Mouse (Mus musculus): ENCODE data around the gene Zfp607b. TPM values are rescaled to one million over a fixed set of nuclear protein-coding genes. Genes with fewer than 3 reads are reported as not detected.
A peak's percentile ranks its signal among the peaks of the same experiment; 100 is the strongest.

Gene Zfp607b
- polyA plus RNA-seq, 1 experiment from 2014 or later: 16.7 TPM

GRCm38 (mm10) chr7:27696711-27697110 lies 7.6 kb downstream of the Zfp607b start:
- H3K27me3 ChIP-seq (ENCODE audit: control insufficient read depth, insufficient read depth, low read depth, low read length): no peaks in the 10 kb centered on the region
- WGBS: 24% methylated on average over 3 of the region's 3 CpGs
- no peak overlapping the region for H3K4me3 ChIP-seq (ENCODE audit: low read depth, low read length)
- peaks cover 8% of the 10 kb centered on the region for H3K36me3 ChIP-seq (ENCODE audit: control insufficient read depth, insufficient read depth, low read length)
- H3K9me3 ChIP-seq (replicated peaks; ENCODE audit: control insufficient read depth, low read length, poor library complexity, severe bottlenecking): no peaks in the 10 kb centered on the region
- no peak overlapping the region for H3K4me2 ChIP-seq (ENCODE audit: low read length)
- no peak for ATAC-seq
- H3K27ac ChIP-seq (ENCODE audit: low read length): no peak overlapping the region
- H3K4me1 ChIP-seq (ENCODE audit: control insufficient read depth, insufficient read depth, low read length): no peaks in the 10 kb centered on the region
- H3K9ac ChIP-seq (ENCODE audit: low read depth, low read length): no peak overlapping the region

GRCm38 (mm10) chr7:27710402-27710801 lies 21.3 kb downstream of the Zfp607b start:
- Histone ChIP-seq H3K27me3 (ENCODE audit: control insufficient read depth, insufficient read depth, low read depth, low read length) (no peaks in the 10 kb centered on the region), H3K4me2 (ENCODE audit: low read length) (no peak overlapping the region), H3K4me3 (ENCODE audit: low read depth, low read length) (no peak overlapping the region), H3K9me3 (replicated peaks; ENCODE audit: control insufficient read depth, low read length, poor library complexity, severe bottlenecking) (peaks cover 11% of the 10 kb centered on the region), H3K9ac (ENCODE audit: low read depth, low read length) (no peak overlapping the region), H3K4me1 (ENCODE audit: control insufficient read depth, insufficient read depth, low read length) (no peaks in the 10 kb centered on the region), H3K36me3 (ENCODE audit: control insufficient read depth, insufficient read depth, low read length) (no peaks in the 10 kb centered on the region), H3K27ac (ENCODE audit: low read length) (no peak overlapping the region)
- ATAC-seq: no peak
- WGBS: 86% methylated on average over 7 of the region's 7 CpGs

- no peaks in the 10 kb centered on the region for H3K9me3 ChIP-seq (replicated peaks; ENCODE audit: control insufficient read depth, low read length, poor library complexity, severe bottlenecking)
- H3K4me1 ChIP-seq (ENCODE audit: control insufficient read depth, insufficient read depth, low read length): peaks cover 5% of the 10 kb centered on the region; the same call in 1 of the 2 replicates
- no peak overlapping the region for H3K9ac ChIP-seq (ENCODE audit: low read depth, low read length)
- ATAC-seq: no peak
- no peaks in the 10 kb centered on the region for H3K36me3 ChIP-seq (ENCODE audit: control insufficient read depth, insufficient read depth, low read length)
- H3K4me2 ChIP-seq (ENCODE audit: low read length): no peak overlapping the region
- no peak overlapping the region for H3K27ac ChIP-seq (ENCODE audit: low read length)
- no peak overlapping the region for H3K4me3 ChIP-seq (ENCODE audit: low read depth, low read length)
- H3K27me3 ChIP-seq (ENCODE audit: control insufficient read depth, insufficient read depth, low read depth, low read length): no peaks in the 10 kb centered on the region
- 88% methylated on average over 8 of the region's 8 CpGs for WGBS
Observed at GRCm38 (mm10) chr7:27721951-27722350, 32.8 kb downstream of the Zfp607b start.

GRCm38 (mm10) chr7:27725566-27726538 lies 36.7 kb downstream of the Zfp607b start:
- H3K36me3 ChIP-seq (ENCODE audit: control insufficient read depth, insufficient read depth, low read length): no peaks in the 10 kb centered on the region
- no peaks in the 10 kb centered on the region for H3K9me3 ChIP-seq (replicated peaks; ENCODE audit: control insufficient read depth, low read length, poor library complexity, severe bottlenecking)
- peaks cover 5% of the 10 kb centered on the region; the same call in 1 of the 2 replicates for H3K4me1 ChIP-seq (ENCODE audit: control insufficient read depth, insufficient read depth, low read length)
- no peaks in the 10 kb centered on the region for H3K27me3 ChIP-seq (ENCODE audit: control insufficient read depth, insufficient read depth, low read depth, low read length)
- H3K27ac ChIP-seq (ENCODE audit: low read length): peak overlapping the region; percentile 81
- peak; percentile 76 for ATAC-seq
- H3K4me2 ChIP-seq (ENCODE audit: low read length): no peak overlapping the region
- H3K4me3 ChIP-seq (ENCODE audit: low read depth, low read length): no peak overlapping the region
- peak overlapping the region; percentile 34; the same call in 1 of the 2 replicates for H3K9ac ChIP-seq (ENCODE audit: low read depth, low read length)
- WGBS: 41% methylated on average over 12 of the region's 12 CpGs

GRCm38 (mm10) chr7:27727471-27727870 lies 38.3 kb downstream of the Zfp607b start:
- Histone ChIP-seq H3K4me2 (ENCODE audit: low read length) (no peak overlapping the region), H3K27ac (ENCODE audit: low read length) (no peak overlapping the region), H3K27me3 (ENCODE audit: control insufficient read depth, insufficient read depth, low read depth, low read length) (no peaks in the 10 kb centered on the region), H3K36me3 (ENCODE audit: control insufficient read depth, insufficient read depth, low read length) (no peaks in the 10 kb centered on the region), H3K4me1 (ENCODE audit: control insufficient read depth, insufficient read depth, low read length) (peaks cover 5% of the 10 kb centered on the region; the same call in 1 of the 2 replicates), H3K9me3 (replicated peaks; ENCODE audit: control insufficient read depth, low read length, poor library complexity, severe bottlenecking) (no peaks in the 10 kb centered on the region), H3K9ac (ENCODE audit: low read depth, low read length) (no peak overlapping the region), H3K4me3 (ENCODE audit: low read depth, low read length) (no peak overlapping the region)
- 35% methylated on average over 2 of the region's 2 CpGs for WGBS
- no peak for ATAC-seq

GRCm38 (mm10) chr7:27731281-27731883 lies 42.2 kb downstream of the Zfp607b start, which contains the start of gene Zfp60:
TSS of gene Zfp60 (plus strand) at chr7:27731389.
- peak; percentile 92 for ATAC-seq
- Histone ChIP-seq H3K9ac (ENCODE audit: low read depth, low read length) (peak within 1 kb of the TSS; percentile 78), H3K36me3 (ENCODE audit: control insufficient read depth, insufficient read depth, low read length) (no peaks in the 10 kb centered on the region), H3K4me1 (ENCODE audit: control insufficient read depth, insufficient read depth, low read length) (peaks cover 32% of the 10 kb centered on the region), H3K4me2 (ENCODE audit: low read length) (peak within 1 kb of the TSS; percentile 64), H3K4me3 (ENCODE audit: low read depth, low read length) (peak within 1 kb of the TSS; percentile 58), H3K27ac (ENCODE audit: low read length) (peak within 1 kb of the TSS; percentile 95), H3K27me3 (ENCODE audit: control insufficient read depth, insufficient read depth, low read depth, low read length) (no peaks in the 10 kb centered on the region), H3K9me3 (replicated peaks; ENCODE audit: control insufficient read depth, low read length, poor library complexity, severe bottlenecking) (no peaks in the 10 kb centered on the region)
- 0% methylated on average over 35 of the region's 35 CpGs for WGBS

GRCm38 (mm10) chr7:27731946-27732345 lies 42.8 kb downstream of the Zfp607b start:
- H3K27me3 ChIP-seq (ENCODE audit: control insufficient read depth, insufficient read depth, low read depth, low read length): no peaks in the 10 kb centered on the region
- peak overlapping the region; percentile 95 for H3K27ac ChIP-seq (ENCODE audit: low read length)
- peak overlapping the region; percentile 58 for H3K4me3 ChIP-seq (ENCODE audit: low read depth, low read length)
- peak; percentile 41 for ATAC-seq
- H3K36me3 ChIP-seq (ENCODE audit: control insufficient read depth, insufficient read depth, low read length): no peaks in the 10 kb centered on the region
- WGBS: under 1% methylated on average over 12 of the region's 12 CpGs
- peak overlapping the region; percentile 64 for H3K4me2 ChIP-seq (ENCODE audit: low read length)
- H3K9me3 ChIP-seq (replicated peaks; ENCODE audit: control insufficient read depth, low read length, poor library complexity, severe bottlenecking): no peaks in the 10 kb centered on the region
- H3K4me1 ChIP-seq (ENCODE audit: control insufficient read depth, insufficient read depth, low read length): peaks cover 32% of the 10 kb centered on the region
- peak overlapping the region; percentile 78 for H3K9ac ChIP-seq (ENCODE audit: low read depth, low read length)

GRCm38 (mm10) chr7:27732508-27732907 lies 43.4 kb downstream of the Zfp607b start:
- Histone ChIP-seq H3K4me2 (ENCODE audit: low read length) (peak overlapping the region; percentile 64), H3K27ac (ENCODE audit: low read length) (peak overlapping the region; percentile 95), H3K27me3 (ENCODE audit: control insufficient read depth, insufficient read depth, low read depth, low read length) (no peaks in the 10 kb centered on the region), H3K9ac (ENCODE audit: low read depth, low read length) (peak overlapping the region; percentile 78), H3K4me3 (ENCODE audit: low read depth, low read length) (peak overlapping the region; percentile 58), H3K36me3 (ENCODE audit: control insufficient read depth, insufficient read depth, low read length) (no peaks in the 10 kb centered on the region), H3K9me3 (replicated peaks; ENCODE audit: control insufficient read depth, low read length, poor library complexity, severe bottlenecking) (no peaks in the 10 kb centered on the region), H3K4me1 (ENCODE audit: control insufficient read depth, insufficient read depth, low read length) (peaks cover 32% of the 10 kb centered on the region)
- 45% methylated on average over 6 of the region's 6 CpGs for WGBS
- ATAC-seq: no peak

Data from midbrain, embryonic 16.5 days (tissue).